Mouse (Mus musculus) 3134 (cell line): ENCODE measurements at regions not wholly inside any gene's neighbourhood (a gene's known extent, or its start where the extent isn't known, plus 50 kb on each side); places are given as distances from the start of the nearest gene placed in this dataset.

Experiments used
- DNase-seq: peaks from one replicate; pipeline ENCODE4 v3.0.0-alpha.2; 2011; ENCODE audit warnings: low spot score; ENCODE audit not compliant: insufficient read length; ENCODE audit errors: extremely low read depth

- DNase-seq = no peak
Observed at GRCm38 (mm10) chr12:63393411-63393810, 1081.1 kb downstream of the Fscb start.

- peak; percentile 14 for DNase-seq
Observed at GRCm38 (mm10) chr12:63380681-63381080, 1093.8 kb downstream of the Fscb start.

- no peak for DNase-seq
Observed at GRCm38 (mm10) chr12:63369259-63369822, 1105.1 kb downstream of the Fscb start.
